Mouse (Mus musculus) MEL (cell line): ENCODE results near the gene Gskip. TPM values are rescaled to one million over a fixed set of nuclear protein-coding genes. Genes with fewer than 3 reads are reported as not detected.

Experiments
- DNase-seq: peaks from one replicate; pipeline ENCODE4 v3.0.0; 2011; ENCODE audit warnings: low read depth, low spot score
- H3K27ac ChIP-seq: 2 replicates; pipeline ENCODE4 v1.5.1; 2012; ENCODE audit warnings: low read depth, mild to moderate bottlenecking, control low read depth, low read length, moderate library complexity; ENCODE audit not compliant: control insufficient read depth
- H3K27me3 ChIP-seq, 2 experiments: fragments of 150-350 bp in 1 of 2; sonication (generic) in 1 of 2; 2 replicates each; pipeline ENCODE4 v1.6.1; 2012; ENCODE audit warnings: low read length in 2 of 2, mild to moderate bottlenecking in 2 of 2, improper control_type of control experiment in 1 of 2, moderate library complexity in 1 of 2; ENCODE audit not compliant: insufficient read depth in 2 of 2, control insufficient read depth in 1 of 2
- H3K36me3 ChIP-seq, 2 experiments: 2 replicates each; pipeline ENCODE4 v1.6.1; 2012 to 2014; ENCODE audit warnings: low read length in 2 of 2, improper control_type of control experiment in 1 of 2, inconsistent platforms in 1 of 2, mild to moderate bottlenecking in 1 of 2; ENCODE audit not compliant: insufficient read depth in 2 of 2, control insufficient read depth in 1 of 2
- H3K4me1 ChIP-seq, 2 experiments: fragments of 150-350 bp in 1 of 2; sonication (generic) in 1 of 2; 2 replicates each; pipeline ENCODE4 v1.6.1; 2012; ENCODE audit warnings: low read length in 2 of 2, improper control_type of control experiment in 1 of 2, mild to moderate bottlenecking in 1 of 2; ENCODE audit not compliant: insufficient read depth in 2 of 2, control insufficient read depth in 1 of 2
- H3K4me3 ChIP-seq, 2 experiments: fragments of 150-350 bp in 1 of 2; sonication (generic) in 1 of 2; 2 replicates each; pipeline ENCODE4 v1.5.1; 2012; ENCODE audit warnings: low read depth in 2 of 2, low read length in 2 of 2, mild to moderate bottlenecking in 2 of 2, moderate library complexity in 2 of 2, control low read depth in 1 of 2, improper control_type of control experiment in 1 of 2; ENCODE audit not compliant: control insufficient read depth in 1 of 2, insufficient read depth in 1 of 2
- H3K79me2 ChIP-seq: 2 replicates; pipeline ENCODE4 v1.6.1; 2012; ENCODE audit warnings: mild to moderate bottlenecking, low read length, moderate library complexity; ENCODE audit not compliant: control insufficient read depth, poor library complexity, insufficient read depth
- H3K9ac ChIP-seq: 2 replicates; pipeline ENCODE4 v1.6.1; 2012; ENCODE audit warnings: low read depth, mild to moderate bottlenecking, control low read depth, low read length, moderate library complexity; ENCODE audit not compliant: control insufficient read depth, poor library complexity, severe bottlenecking
- H3K9me3 ChIP-seq: fragments of 150-350 bp; sonication (generic); replicated peaks from 2 replicates; pipeline ENCODE4 v1.6.1; 2012; ENCODE audit warnings: mild to moderate bottlenecking, low read length, improper control_type of control experiment, moderate library complexity; ENCODE audit not compliant: insufficient read depth
- BHLHE40 ChIP-seq: IDR thresholded peaks from 2 replicates; pipeline ENCODE4 v1.6.1; 2012; ENCODE audit warnings: low read depth, mild to moderate bottlenecking, inconsistent platforms, low read length, improper control_type of control experiment, borderline replicate concordance
- CHD1 ChIP-seq: IDR thresholded peaks from 2 replicates; pipeline ENCODE4 v1.6.1; 2012; ENCODE audit warnings: low read depth, mild to moderate bottlenecking, inconsistent platforms, low read length, improper control_type of control experiment
- CTCF ChIP-seq, 3 experiments: IDR thresholded peaks in 2 of 3; conservative IDR thresholded peaks in 1 of 3; 2 replicates each; pipeline ENCODE4 v1.5.1; 2011 to 2012; ENCODE audit warnings: low read length in 3 of 3, low read depth in 2 of 3, mild to moderate bottlenecking in 2 of 3, improper control_type of control experiment in 1 of 3, inconsistent platforms in 1 of 3, mixed read lengths in 1 of 3, moderate library complexity in 1 of 3; ENCODE audit not compliant: control insufficient read depth in 1 of 3, insufficient read depth in 1 of 3, poor library complexity in 1 of 3, severe bottlenecking in 1 of 3
- E2F4 ChIP-seq: IDR thresholded peaks from 2 replicates; pipeline ENCODE4 v1.6.1; 2011; ENCODE audit warnings: low read depth, low read length, improper control_type of control experiment, borderline replicate concordance
- ELF1 ChIP-seq: IDR thresholded peaks from 2 replicates; pipeline ENCODE4 v1.6.1; 2014; ENCODE audit warnings: low read depth, mild to moderate bottlenecking, inconsistent platforms, low read length, improper control_type of control experiment, moderate library complexity
- ETS1 ChIP-seq: IDR thresholded peaks from 2 replicates; pipeline ENCODE4 v1.6.1; 2012; ENCODE audit warnings: low read depth, mild to moderate bottlenecking, inconsistent platforms, low read length, improper control_type of control experiment, moderate library complexity
- GABPA ChIP-seq: IDR thresholded peaks from 2 replicates; pipeline ENCODE4 v1.6.1; 2012; ENCODE audit warnings: low read depth, mild to moderate bottlenecking, inconsistent platforms, low read length, improper control_type of control experiment, moderate library complexity
- GATA1 ChIP-seq: IDR thresholded peaks from 2 replicates; pipeline ENCODE4 v1.6.1; 2011; ENCODE audit warnings: low read depth, low read length, improper control_type of control experiment
- HCFC1 ChIP-seq: IDR thresholded peaks from 2 replicates; pipeline ENCODE4 v1.6.1; 2012; ENCODE audit warnings: low read depth, mild to moderate bottlenecking, inconsistent platforms, low read length, improper control_type of control experiment, moderate library complexity
- JUND ChIP-seq: IDR thresholded peaks from 2 replicates; pipeline ENCODE4 v1.6.1; 2011; ENCODE audit warnings: low read depth, mild to moderate bottlenecking, improper control_type of control experiment, low read length
- KAT2A ChIP-seq: conservative IDR thresholded peaks from 2 replicates; pipeline ENCODE4 v1.6.1; 2012; ENCODE audit warnings: low read depth, low read length, improper control_type of control experiment, inconsistent platforms
- MAFK ChIP-seq: IDR thresholded peaks from 2 replicates; pipeline ENCODE4 v1.6.1; 2011; ENCODE audit warnings: low read depth, mild to moderate bottlenecking, low read length, improper control_type of control experiment, borderline replicate concordance
- MAX ChIP-seq: IDR thresholded peaks from 2 replicates; pipeline ENCODE4 v1.6.1; 2011; ENCODE audit warnings: low read length, improper control_type of control experiment
- MAZ ChIP-seq: IDR thresholded peaks from 2 replicates; pipeline ENCODE4 v1.6.1; 2012; ENCODE audit warnings: low read depth, mild to moderate bottlenecking, inconsistent platforms, low read length, improper control_type of control experiment
- MEF2A ChIP-seq: IDR thresholded peaks from 2 replicates; pipeline ENCODE4 v1.6.1; 2014; ENCODE audit warnings: low read depth, mild to moderate bottlenecking, inconsistent platforms, low read length, improper control_type of control experiment; ENCODE audit not compliant: poor library complexity, insufficient replicate concordance, severe bottlenecking; ENCODE audit errors: extremely low read depth
- MXI1 ChIP-seq: IDR thresholded peaks from 2 replicates; pipeline ENCODE4 v1.6.1; 2011; ENCODE audit warnings: mild to moderate bottlenecking, low read depth, low read length, improper control_type of control experiment
- MYB ChIP-seq: IDR thresholded peaks from 2 replicates; pipeline ENCODE4 v1.6.1; 2011; ENCODE audit warnings: mild to moderate bottlenecking, low read depth, low read length, improper control_type of control experiment
- NELFE ChIP-seq: IDR thresholded peaks from 2 replicates; pipeline ENCODE4 v1.6.1; 2011; ENCODE audit warnings: low read depth, low read length, improper control_type of control experiment
- NRF1 ChIP-seq: IDR thresholded peaks from 2 replicates; pipeline ENCODE4 v1.6.1; 2014; ENCODE audit warnings: low read depth, mild to moderate bottlenecking, inconsistent platforms, low read length, improper control_type of control experiment, moderate library complexity; ENCODE audit not compliant: poor library complexity, insufficient read depth, severe bottlenecking
- POLR2A ChIP-seq, 2 experiments: IDR thresholded peaks; 2 replicates each; pipeline ENCODE4 v1.6.1; 2011 to 2012; ENCODE audit warnings: low read length in 2 of 2, mild to moderate bottlenecking in 2 of 2, control low read depth in 1 of 2, improper control_type of control experiment in 1 of 2, low read depth in 1 of 2, moderate library complexity in 1 of 2; ENCODE audit not compliant: control insufficient read depth in 1 of 2, insufficient read depth in 1 of 2, poor library complexity in 1 of 2
- POLR2AphosphoS2 ChIP-seq: IDR thresholded peaks from 2 replicates; pipeline ENCODE4 v1.6.1; 2011; ENCODE audit warnings: low read length, improper control_type of control experiment
- POLR2AphosphoS5 ChIP-seq: IDR thresholded peaks from 2 replicates; pipeline ENCODE4 v1.6.1; 2012; ENCODE audit warnings: low read depth, borderline replicate concordance, mild to moderate bottlenecking, inconsistent platforms, low read length, moderate library complexity, mixed read lengths
- RAD21 ChIP-seq: IDR thresholded peaks from 2 replicates; pipeline ENCODE4 v1.6.1; 2011; ENCODE audit warnings: mild to moderate bottlenecking, low read depth, low read length, improper control_type of control experiment
- SIN3A ChIP-seq: IDR thresholded peaks from 2 replicates; pipeline ENCODE4 v1.6.1; 2012; ENCODE audit warnings: low read length, improper control_type of control experiment, inconsistent platforms
- SMC3 ChIP-seq: IDR thresholded peaks from 2 replicates; pipeline ENCODE4 v1.6.1; 2011; ENCODE audit warnings: low read depth, low read length, improper control_type of control experiment
- TAL1 ChIP-seq: IDR thresholded peaks from 2 replicates; pipeline ENCODE4 v1.6.1; 2012; ENCODE audit warnings: mild to moderate bottlenecking, inconsistent platforms, low read length, moderate library complexity, mixed read lengths
- ZC3H11A ChIP-seq: IDR thresholded peaks from 2 replicates; pipeline ENCODE4 v1.6.1; 2012; ENCODE audit warnings: low read depth, mild to moderate bottlenecking, inconsistent platforms, low read length, improper control_type of control experiment
- ZKSCAN1 ChIP-seq: IDR thresholded peaks from 2 replicates; pipeline ENCODE4 v1.6.1; 2012; ENCODE audit warnings: low read depth, mild to moderate bottlenecking, inconsistent platforms, low read length, improper control_type of control experiment, moderate library complexity
- ZMIZ1 ChIP-seq: IDR thresholded peaks from 2 replicates; pipeline ENCODE4 v1.6.1; 2012; ENCODE audit warnings: low read depth, mild to moderate bottlenecking, inconsistent platforms, low read length, improper control_type of control experiment, moderate library complexity
- ZNF384 ChIP-seq: IDR thresholded peaks from 2 replicates; pipeline ENCODE4 v1.6.1; 2012; ENCODE audit warnings: low read depth, mild to moderate bottlenecking, inconsistent platforms, low read length, improper control_type of control experiment
- polyA plus RNA-seq, 2 experiments: library from polyadenylated mRNA; stranded (reverse) in 1 of 2; unstranded in 1 of 2; fragments of >175 nt in 1 of 2; fragments of >200 nt in 1 of 2; gene quantifications; 2 replicates each; pipeline versions ENCODE4 v1.2.1 to v1.2.4; 2012; ENCODE audit warnings: low replicate concordance in 2 of 2, low read depth in 1 of 2; ENCODE audit not compliant: insufficient read length in 2 of 2, insufficient read depth in 1 of 2, missing spikeins in 1 of 2
- total RNA-seq: library from RNA; depleted of rRNA; stranded (reverse); fragments of 300-350 nt; gene quantifications from 2 replicates; pipeline ENCODE4 v1.2.3, GENCODE M21; 2012

Gskip gene
- total and polyA plus RNA-seq, 3 experiments: 12.6 to 13.9 TPM; not detected in 1

- peaks cover 44% of the 10 kb centered on the region for H3K79me2 ChIP-seq
- H3K9ac ChIP-seq: no peak overlapping the region
- no peaks in the 10 kb centered on the region for H3K27me3 ChIP-seq
- peaks cover 0 to 12% of the 10 kb centered on the region in 2 experiments for H3K4me1 ChIP-seq
- H3K36me3 ChIP-seq: peaks cover 19 to 21% of the 10 kb centered on the region in 2 experiments
- no peak overlapping the region for H3K4me3 ChIP-seq
- DNase-seq: no peak
- TF ChIP-seq GATA1 (no peak), MXI1 (no peak), ZKSCAN1 (no peak), MAFK (no peak), KAT2A (no peak), SIN3A (no peak), ZC3H11A (no peak), NELFE (no peak), RAD21 (no peak)
- TF ChIP-seq, all 39 proteins: peak for 0
- Histone ChIP-seq H3K9me3 (no peaks in the 10 kb centered on the region), H3K27ac (no peak overlapping the region)
These were observed 5.9 kb upstream of the Gskip start for GRCm38 (mm10) chr12:105678762-105679161.

GRCm38 (mm10) chr12:105685001-105685691 is 517 bp downstream of the Gskip start, which contains the start of gene Atg2b:
Gene Atg2b, minus strand, starts transcription at chr12:105685211.
- H3K36me3 ChIP-seq: peaks cover 6 to 35% of the 10 kb centered on the region in 2 experiments
- peak within 1 kb of the TSS; percentile 99 for H3K9ac ChIP-seq
- H3K4me1 ChIP-seq: peaks cover 6 to 31% of the 10 kb centered on the region in 2 experiments
- DNase-seq: peak; percentile 98
- H3K27me3 ChIP-seq: no peaks in the 10 kb centered on the region
- no peaks in the 10 kb centered on the region for H3K9me3 ChIP-seq
- peak within 1 kb of the TSS; percentile 95 to 100 for H3K4me3 ChIP-seq
- H3K79me2 ChIP-seq: peaks cover 51% of the 10 kb centered on the region
- peak within 1 kb of the TSS; percentile 75 for H3K27ac ChIP-seq
- TF ChIP-seq JUND: no peak
- TF ChIP-seq MAFK: no peak
- no peak for TF ChIP-seq RAD21
- peak; percentile 51 for TF ChIP-seq NELFE
- TF ChIP-seq POLR2AphosphoS2: 0 out of 2 replicates have a peak, but pooled peaks have one; percentile 46
- TF ChIP-seq POLR2A (IDR thresholded peaks at IDR 0.05; ENCODE audit: control insufficient read depth in 1 of 2, insufficient read depth in 1 of 2, low read depth in 1 of 2, low read length in 2 of 2, poor library complexity in 1 of 2): peak; percentile 23 to 59; a peak in 2 of 4 replicates
- no peak for TF ChIP-seq POLR2AphosphoS5
- TF ChIP-seq CHD1: no peak
- TF ChIP-seq TAL1: no peak
- peak; percentile 96 for TF ChIP-seq MAZ
- peak; percentile 66; the same call in 1 of the 2 replicates for TF ChIP-seq KAT2A
- no peak for TF ChIP-seq MYB
- TF ChIP-seq ZNF384: peak; percentile 90
- peak; percentile 84 for TF ChIP-seq MXI1
- peak; percentile 68; the same call in 1 of the 2 replicates for TF ChIP-seq ELF1
- TF ChIP-seq SMC3: no peak
- no peak for TF ChIP-seq E2F4
- no peak for TF ChIP-seq BHLHE40
- peak; percentile 89 for TF ChIP-seq SIN3A
- TF ChIP-seq MEF2A: no peak
- TF ChIP-seq ETS1: peak; percentile 53
- no peak for TF ChIP-seq GABPA
- no peak for TF ChIP-seq ZMIZ1
- TF ChIP-seq CTCF (IDR thresholded peaks at IDR 0.05 in 2 of 3, conservative IDR thresholded peaks at IDR 0.05 in 1 of 3; ENCODE audit: control insufficient read depth in 1 of 3, insufficient read depth in 1 of 3, low read depth in 2 of 3, low read length in 3 of 3, poor library complexity in 1 of 3, severe bottlenecking in 1 of 3): no peak
- TF ChIP-seq HCFC1: peak; percentile 93
- no peak for TF ChIP-seq NRF1
- no peak; the same call in 1 of the 2 replicates for TF ChIP-seq MAX
